ENCODE assay signal across 30 mouse cellular contexts in the genomic region with DNA sequence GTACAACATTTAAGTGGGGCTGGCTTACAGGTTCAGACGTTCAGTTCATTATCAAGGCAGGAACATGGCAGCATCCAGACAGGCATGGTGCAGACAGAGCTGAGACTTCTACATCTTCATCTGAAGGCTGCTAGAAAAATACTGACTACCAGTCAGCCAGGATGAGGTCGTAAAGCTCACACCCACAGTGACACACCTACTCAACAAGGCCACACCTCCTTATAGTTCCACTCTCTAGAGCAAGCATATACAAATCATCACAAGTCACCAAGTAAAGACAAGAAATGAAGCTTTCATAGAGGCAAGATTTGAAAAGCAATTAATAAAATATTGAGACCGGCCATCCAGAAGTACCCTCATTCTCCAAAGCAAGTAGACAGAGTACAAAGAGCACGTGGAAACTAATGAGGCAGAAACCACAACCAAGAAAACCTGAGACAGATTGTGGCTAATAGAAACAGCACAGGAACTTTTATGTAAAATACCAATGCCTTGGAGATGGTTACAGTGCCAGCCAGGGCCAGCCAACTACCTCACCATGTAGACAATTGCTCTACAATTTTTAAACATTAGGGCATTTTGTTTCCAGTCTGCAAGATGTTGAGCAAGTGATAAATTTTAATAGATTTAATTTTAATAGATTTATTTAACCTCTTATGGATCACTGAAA.
DNase-seq lines count a peak whose midpoint lies in the region; ATAC-seq lines count a peak whose summit lies in the region.
"Had no signal": no experiment of that assay in that cellular context is flagged by ENCODE, and none has a peak within 500 bp of the region (broad histone marks: within the 10 kb centered on the region; RNA-seq: fewer than 3 reads in every experiment).

No protein-coding gene starts in this region.

- H3K4me2 ChIP-seq in forebrain, embryonic 14.5 days (ENCODE audit: low read length), result no peak overlapping the region
- H3K4me2 ChIP-seq in forebrain, embryonic 11.5 days (ENCODE audit: low read depth, low read length, severe bottlenecking), result no peak overlapping the region
- no peak overlapping the region for H3K4me2 ChIP-seq in intestine, embryonic 15.5 days (replicated peaks)
- H3K4me2 ChIP-seq in intestine, embryonic 16.5 days (ENCODE audit: low read depth, low read length), result no peak overlapping the region
- no peak overlapping the region for H3K4me2 ChIP-seq in forebrain, embryonic 16.5 days (ENCODE audit: low read length)
- H3K4me2 ChIP-seq: embryonic facial prominence, embryonic 13.5 days; heart, embryonic 13.5 days; hindbrain, embryonic 14.5 days had no signal

- no peaks in the 10 kb centered on the region for H3K36me3 ChIP-seq in forebrain, embryonic 14.5 days (ENCODE audit: control insufficient read depth, insufficient read depth, low read length)
- no peaks in the 10 kb centered on the region for H3K36me3 ChIP-seq in forebrain, embryonic 11.5 days (ENCODE audit: control insufficient read depth, insufficient read depth, low read length)
- no peaks in the 10 kb centered on the region for H3K36me3 ChIP-seq in intestine, embryonic 15.5 days
- no peaks in the 10 kb centered on the region for H3K36me3 ChIP-seq in intestine, embryonic 16.5 days (ENCODE audit: control insufficient read depth, insufficient read depth, low read length)
- H3K36me3 ChIP-seq in forebrain, embryonic 16.5 days (ENCODE audit: control insufficient read depth, insufficient read depth), result no peaks in the 10 kb centered on the region
- H3K36me3 ChIP-seq: embryonic facial prominence, embryonic 10.5 days; embryonic facial prominence, embryonic 13.5 days; heart, embryonic 13.5 days had no signal

- no peaks in the 10 kb centered on the region for H3K9me3 ChIP-seq in forebrain, embryonic 14.5 days (replicated peaks; ENCODE audit: control insufficient read depth, low read length)
- H3K9me3 ChIP-seq in forebrain, embryonic 11.5 days (ENCODE audit: control insufficient read depth, low read length), result no peaks in the 10 kb centered on the region
- no peaks in the 10 kb centered on the region for H3K9me3 ChIP-seq in intestine, embryonic 15.5 days
- H3K9me3 ChIP-seq in intestine, embryonic 16.5 days (ENCODE audit: control insufficient read depth, low read length), result no peaks in the 10 kb centered on the region
- no peaks in the 10 kb centered on the region for H3K9me3 ChIP-seq in forebrain, embryonic 16.5 days (ENCODE audit: control insufficient read depth, low read length)
- H3K9me3 ChIP-seq: embryonic facial prominence, embryonic 10.5 days; embryonic facial prominence, embryonic 13.5 days; heart, embryonic 13.5 days had no signal

- peak; percentile 54 for DNase-seq in forebrain, embryonic 14.5 days (ENCODE audit: low spot score)
- no peak for DNase-seq in forebrain, embryonic 11.5 days (ENCODE audit: low spot score)
- DNase-seq in cerebellum, postnatal 4 days (ENCODE audit: low spot score in 2 of 2), result no peak
- no peak for DNase-seq in spleen, adult 18-20 months
- DNase-seq: adrenal gland, adult 8-10 months; adrenal gland, postnatal 25 days; B cell, adult 2 months; cerebellum, adult 11 months; cerebellum, adult 2 months; cerebellum, adult 9-11 months; cerebellum, postnatal 25 days; embryo, embryonic 11 days; gastrocnemius, adult 2 months; gastrocnemius, postnatal 14 days; heart, adult 11 months; heart, postnatal 14 days; heart, postnatal 4 days; kidney, adult 11 months; kidney, adult 8-10 months had no signal

- peak; percentile 69; the same call in 1 of the 2 replicates for ATAC-seq in forebrain, embryonic 14.5 days
- ATAC-seq in forebrain, embryonic 11.5 days (replicated peaks; ENCODE audit: low FRiP score), result no peak
- 0 out of 2 replicates have a peak, but pooled peaks have one; percentile 47 for ATAC-seq in intestine, embryonic 15.5 days
- ATAC-seq in intestine, embryonic 16.5 days, result no peak
- ATAC-seq in forebrain, embryonic 16.5 days, result peak; percentile 84
- ATAC-seq: activated CD4-positive, CD25-positive, alpha-beta regulatory T cell, adult 4 months; hindbrain, postnatal 0 days; inflammation-experienced regulatory T-cells, adult 6 months had no signal

- WGBS in forebrain, embryonic 14.5 days, result 67% methylated on average over 4 of the region's 4 CpGs
- WGBS in forebrain, embryonic 11.5 days, result 86% methylated on average over 4 of the region's 4 CpGs
- 77% methylated on average over 4 of the region's 4 CpGs for WGBS in intestine, embryonic 15.5 days
- 76% methylated on average over 4 of the region's 4 CpGs for WGBS in intestine, embryonic 16.5 days
- 57% methylated on average over 4 of the region's 4 CpGs for WGBS in forebrain, embryonic 16.5 days

- H3K27ac ChIP-seq in forebrain, embryonic 14.5 days (ENCODE audit: low read depth, low read length), result no peak overlapping the region
- no peak overlapping the region for H3K27ac ChIP-seq in forebrain, embryonic 11.5 days (ENCODE audit: low read depth, low read length)
- H3K27ac ChIP-seq in intestine, embryonic 15.5 days, result no peak overlapping the region
- H3K27ac ChIP-seq in intestine, embryonic 16.5 days (ENCODE audit: low read length), result no peak overlapping the region
- peak overlapping the region; percentile 37 for H3K27ac ChIP-seq in forebrain, embryonic 16.5 days (ENCODE audit: low read length)
- H3K27ac ChIP-seq: embryonic facial prominence, embryonic 10.5 days; embryonic facial prominence, embryonic 13.5 days; gastrocnemius, adult 2 months; heart, embryonic 13.5 days; hindbrain, embryonic 14.5 days; hindbrain, postnatal 0 days had no signal

- no peaks in the 10 kb centered on the region for H3K4me1 ChIP-seq in forebrain, embryonic 14.5 days (ENCODE audit: control insufficient read depth, insufficient read depth, low read length)
- H3K4me1 ChIP-seq in forebrain, embryonic 11.5 days (replicated peaks; ENCODE audit: control insufficient read depth, insufficient read depth, low read length), result no peaks in the 10 kb centered on the region
- H3K4me1 ChIP-seq in intestine, embryonic 15.5 days (replicated peaks), result no peaks in the 10 kb centered on the region
- H3K4me1 ChIP-seq in intestine, embryonic 16.5 days (ENCODE audit: control insufficient read depth, insufficient read depth, low read length), result no peaks in the 10 kb centered on the region
- H3K4me1 ChIP-seq in forebrain, embryonic 16.5 days (replicated peaks; ENCODE audit: control insufficient read depth, insufficient read depth, low read length), result peaks cover 11% of the 10 kb centered on the region
- H3K4me1 ChIP-seq: embryonic facial prominence, embryonic 10.5 days; embryonic facial prominence, embryonic 13.5 days; heart, embryonic 13.5 days had no signal

- H3K4me3 ChIP-seq in forebrain, embryonic 14.5 days (ENCODE audit: low read depth, low read length), result no peak overlapping the region
- no peak overlapping the region for H3K4me3 ChIP-seq in forebrain, embryonic 11.5 days (ENCODE audit: low read depth, low read length)
- no peak overlapping the region for H3K4me3 ChIP-seq in intestine, embryonic 15.5 days (replicated peaks)
- no peak overlapping the region for H3K4me3 ChIP-seq in intestine, embryonic 16.5 days (ENCODE audit: low read length)
- H3K4me3 ChIP-seq in forebrain, embryonic 16.5 days (replicated peaks; ENCODE audit: low read length), result no peak overlapping the region
- H3K4me3 ChIP-seq: embryonic facial prominence, embryonic 10.5 days; embryonic facial prominence, embryonic 13.5 days; erythroblast, embryonic 14.5 days; gastrocnemius, adult 2 months; heart, embryonic 13.5 days had no signal

- no peak overlapping the region for H3K9ac ChIP-seq in forebrain, embryonic 14.5 days (ENCODE audit: low read length)
- H3K9ac ChIP-seq in forebrain, embryonic 11.5 days (ENCODE audit: low read length), result no peak overlapping the region
- H3K9ac ChIP-seq in intestine, embryonic 15.5 days, result no peak overlapping the region
- no peak overlapping the region for H3K9ac ChIP-seq in intestine, embryonic 16.5 days (ENCODE audit: low read depth, low read length)
- no peak overlapping the region for H3K9ac ChIP-seq in forebrain, embryonic 16.5 days (replicated peaks; ENCODE audit: low read depth, low read length)
- H3K9ac ChIP-seq: embryonic facial prominence, embryonic 13.5 days; heart, embryonic 13.5 days; hindbrain, embryonic 14.5 days had no signal

- H3K27me3 ChIP-seq in forebrain, embryonic 14.5 days (replicated peaks; ENCODE audit: control insufficient read depth, insufficient read depth, low read length), result no peaks in the 10 kb centered on the region
- H3K27me3 ChIP-seq in forebrain, embryonic 11.5 days (ENCODE audit: control insufficient read depth, insufficient read depth, low read length), result no peaks in the 10 kb centered on the region
- no peaks in the 10 kb centered on the region for H3K27me3 ChIP-seq in intestine, embryonic 15.5 days (replicated peaks)
- H3K27me3 ChIP-seq in intestine, embryonic 16.5 days (replicated peaks; ENCODE audit: control insufficient read depth, insufficient read depth, low read length), result no peaks in the 10 kb centered on the region
- H3K27me3 ChIP-seq in forebrain, embryonic 16.5 days (replicated peaks; ENCODE audit: control insufficient read depth, insufficient read depth, low read length), result no peaks in the 10 kb centered on the region
- H3K27me3 ChIP-seq: embryonic facial prominence, embryonic 13.5 days; heart, embryonic 13.5 days had no signal

Comparison
In these comparisons a context has a peak if more than half of its experiments do, and no peak if none do; other contexts are left out.
1. ATAC-seq: peak in forebrain, embryonic 14.5 days (single experiment), intestine, embryonic 15.5 days (single experiment) and forebrain, embryonic 16.5 days (single experiment); none in forebrain, embryonic 11.5 days (single experiment) and intestine, embryonic 16.5 days (single experiment).